Mouse (Mus musculus): ENCODE measurements around the gene Prkag2. TPM values are rescaled to one million over a fixed set of nuclear protein-coding genes. Genes with fewer than 3 reads are reported as not detected.
"Not testable (repeated sequence)": the region's sequence is repeated elsewhere in the genome, so short reads cannot be mapped to it uniquely, and the experiment has no call there.

The Prkag2 gene
- polyA plus RNA-seq, 1 experiment from 2014 or later, result 109 TPM

DNA sequence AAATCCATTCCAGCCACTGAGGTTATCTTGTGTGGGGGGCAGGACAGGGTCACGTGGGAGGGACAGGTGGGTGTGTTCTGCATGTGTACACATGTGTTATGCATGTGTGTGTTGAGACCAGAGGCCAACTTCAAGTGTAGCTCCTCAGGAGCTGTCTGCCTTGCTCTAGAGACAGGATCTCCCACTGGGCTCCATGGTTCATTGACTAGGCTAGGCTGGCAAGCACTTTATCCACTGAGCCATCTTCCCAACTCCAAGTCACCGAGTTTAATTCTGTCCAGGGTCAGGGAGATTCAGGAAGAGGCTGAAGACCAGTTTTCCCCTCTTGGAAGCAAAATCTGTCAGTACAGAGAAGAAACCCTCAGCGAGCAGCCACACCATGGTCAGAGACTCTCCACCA is 19.4 kb downstream of the Prkag2 start:
- no peak for ATAC-seq
- no peaks in the 10 kb centered on the region for H3K9me3 ChIP-seq (ENCODE audit: control insufficient read depth, low read length)
- H3K9ac ChIP-seq (replicated peaks; ENCODE audit: low read depth, low read length), result no peak overlapping the region
- H3K4me1 ChIP-seq (replicated peaks; ENCODE audit: control insufficient read depth, insufficient read depth, low read length), result 0 out of 2 replicates have a peak, but pooled peaks cover 2% of the 10 kb centered on the region
- H3K36me3 ChIP-seq (ENCODE audit: control insufficient read depth, insufficient read depth), result no peaks in the 10 kb centered on the region
- WGBS, result 81% methylated on average over 3 of the region's 3 CpGs
- H3K27ac ChIP-seq (ENCODE audit: low read length), result no peak overlapping the region
- no peak overlapping the region for H3K4me3 ChIP-seq (replicated peaks; ENCODE audit: low read length)
- H3K4me2 ChIP-seq (ENCODE audit: low read length), result no peak overlapping the region
- no peaks in the 10 kb centered on the region for H3K27me3 ChIP-seq (replicated peaks; ENCODE audit: control insufficient read depth, insufficient read depth, low read length)

- H3K27me3 ChIP-seq (replicated peaks; ENCODE audit: control insufficient read depth, insufficient read depth, low read length), result no peaks in the 10 kb centered on the region
- no peaks in the 10 kb centered on the region for H3K9me3 ChIP-seq (ENCODE audit: control insufficient read depth, low read length)
- H3K4me3 ChIP-seq (replicated peaks; ENCODE audit: low read length), result no peak overlapping the region
- H3K4me1 ChIP-seq (replicated peaks; ENCODE audit: control insufficient read depth, insufficient read depth, low read length), result no peaks in the 10 kb centered on the region
- no peaks in the 10 kb centered on the region for H3K36me3 ChIP-seq (ENCODE audit: control insufficient read depth, insufficient read depth)
- H3K4me2 ChIP-seq (ENCODE audit: low read length), result no peak overlapping the region
- H3K27ac ChIP-seq (ENCODE audit: low read length), result no peak overlapping the region
- no peak for ATAC-seq
- WGBS, result 92% methylated on average over 9 of the region's 9 CpGs
- H3K9ac ChIP-seq (replicated peaks; ENCODE audit: low read depth, low read length), result no peak overlapping the region
Observed at GRCm38 (mm10) chr5:25080438-25080945, 19.9 kb downstream of the Prkag2 start.

DNA sequence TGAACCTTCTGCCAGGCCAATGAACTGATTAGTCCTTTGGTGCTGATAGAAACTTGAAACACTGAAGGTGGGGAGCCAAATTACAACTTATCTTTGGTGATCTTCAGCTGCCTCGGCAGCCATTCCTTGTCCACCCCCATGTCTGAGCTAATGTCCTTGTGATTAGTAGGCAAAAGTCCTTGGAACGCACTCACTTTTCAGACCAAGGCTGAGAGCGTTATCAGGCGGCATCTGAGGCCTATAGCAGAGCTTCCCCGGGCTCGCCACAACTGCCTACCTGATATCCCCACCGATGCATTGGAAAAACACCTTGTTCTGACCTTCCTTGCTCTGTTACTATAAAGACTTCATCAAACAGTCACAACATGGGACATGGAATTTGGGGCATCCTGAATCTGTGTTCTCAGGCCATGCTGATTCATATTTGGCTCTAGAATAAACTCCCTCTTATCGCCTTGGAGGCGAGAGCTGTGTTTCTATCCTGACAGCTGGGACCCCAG is 20.6 kb downstream of the Prkag2 start:
- H3K27me3 ChIP-seq (replicated peaks; ENCODE audit: control insufficient read depth, insufficient read depth, low read length), result no peaks in the 10 kb centered on the region
- no peak overlapping the region for H3K27ac ChIP-seq (ENCODE audit: low read length)
- no peak overlapping the region for H3K4me2 ChIP-seq (ENCODE audit: low read length)
- H3K9me3 ChIP-seq (ENCODE audit: control insufficient read depth, low read length), result no peaks in the 10 kb centered on the region
- no peaks in the 10 kb centered on the region for H3K4me1 ChIP-seq (replicated peaks; ENCODE audit: control insufficient read depth, insufficient read depth, low read length)
- H3K36me3 ChIP-seq (ENCODE audit: control insufficient read depth, insufficient read depth), result no peaks in the 10 kb centered on the region
- H3K4me3 ChIP-seq (replicated peaks; ENCODE audit: low read length), result no peak overlapping the region
- WGBS, result 91% methylated on average over 9 of the region's 9 CpGs
- no peak overlapping the region for H3K9ac ChIP-seq (replicated peaks; ENCODE audit: low read depth, low read length)
- ATAC-seq, result no peak

GRCm38 (mm10) chr5:25077873-25078651 is 22.4 kb downstream of the Prkag2 start:
- H3K9me3 ChIP-seq (ENCODE audit: control insufficient read depth, low read length), result no peaks in the 10 kb centered on the region
- H3K4me1 ChIP-seq (replicated peaks; ENCODE audit: control insufficient read depth, insufficient read depth, low read length), result no peaks in the 10 kb centered on the region
- no peak overlapping the region for H3K4me3 ChIP-seq (replicated peaks; ENCODE audit: low read length)
- H3K9ac ChIP-seq (replicated peaks; ENCODE audit: low read depth, low read length), result no peak overlapping the region
- WGBS, result 64% methylated on average over 8 of the region's 8 CpGs
- no peaks in the 10 kb centered on the region for H3K27me3 ChIP-seq (replicated peaks; ENCODE audit: control insufficient read depth, insufficient read depth, low read length)
- ATAC-seq, result no peak
- no peak overlapping the region for H3K4me2 ChIP-seq (ENCODE audit: low read length)
- H3K36me3 ChIP-seq (ENCODE audit: control insufficient read depth, insufficient read depth), result no peaks in the 10 kb centered on the region
- no peak overlapping the region for H3K27ac ChIP-seq (ENCODE audit: low read length)

DNA sequence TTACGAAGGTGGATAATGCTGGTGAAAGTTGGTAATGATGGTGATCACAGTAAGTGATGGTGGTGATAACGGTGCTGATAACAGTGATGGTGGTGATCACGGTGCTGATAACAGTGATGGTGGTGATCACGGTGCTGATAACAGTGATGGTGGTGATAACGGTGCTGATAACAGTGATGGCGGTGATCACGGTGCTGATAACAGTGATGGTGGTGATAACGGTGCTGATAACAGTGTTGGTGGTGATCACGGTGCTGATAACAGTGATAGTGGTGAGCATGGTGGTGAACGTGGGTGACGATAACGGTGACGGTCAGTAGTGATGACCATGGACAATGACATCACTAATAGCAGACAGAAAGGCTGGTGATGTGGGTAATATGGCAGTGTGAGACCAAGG is 23.2 kb downstream of the Prkag2 start:
- not testable (repeated sequence) for H3K9me3 ChIP-seq (ENCODE audit: control insufficient read depth, low read length); H3K27me3 ChIP-seq (replicated peaks; ENCODE audit: control insufficient read depth, insufficient read depth, low read length); H3K27ac ChIP-seq (ENCODE audit: low read length); H3K4me2 ChIP-seq (ENCODE audit: low read length); ATAC-seq; H3K4me3 ChIP-seq (replicated peaks; ENCODE audit: low read length); H3K9ac ChIP-seq (replicated peaks; ENCODE audit: low read depth, low read length); H3K4me1 ChIP-seq (replicated peaks; ENCODE audit: control insufficient read depth, insufficient read depth, low read length); H3K36me3 ChIP-seq (ENCODE audit: control insufficient read depth, insufficient read depth)
- 96% methylated on average over 13 of the region's 13 CpGs for WGBS

GRCm38 (mm10) chr5:25075623-25076022 is 24.8 kb downstream of the Prkag2 start:
- Histone ChIP-seq H3K4me1 (replicated peaks; ENCODE audit: control insufficient read depth, insufficient read depth, low read length) (no peaks in the 10 kb centered on the region), H3K27ac (ENCODE audit: low read length) (no peak overlapping the region), H3K4me2 (ENCODE audit: low read length) (no peak overlapping the region), H3K36me3 (ENCODE audit: control insufficient read depth, insufficient read depth) (no peaks in the 10 kb centered on the region), H3K4me3 (replicated peaks; ENCODE audit: low read length) (no peak overlapping the region), H3K27me3 (replicated peaks; ENCODE audit: control insufficient read depth, insufficient read depth, low read length) (no peaks in the 10 kb centered on the region), H3K9me3 (ENCODE audit: control insufficient read depth, low read length) (no peaks in the 10 kb centered on the region), H3K9ac (replicated peaks; ENCODE audit: low read depth, low read length) (no peak overlapping the region)
- WGBS, result 79% methylated on average over 4 of the region's 4 CpGs
- ATAC-seq, result no peak

- Histone ChIP-seq H3K9me3 (ENCODE audit: control insufficient read depth, low read length) (no peaks in the 10 kb centered on the region), H3K9ac (replicated peaks; ENCODE audit: low read depth, low read length) (no peak overlapping the region), H3K4me2 (ENCODE audit: low read length) (no peak overlapping the region), H3K27ac (ENCODE audit: low read length) (no peak overlapping the region), H3K36me3 (ENCODE audit: control insufficient read depth, insufficient read depth) (no peaks in the 10 kb centered on the region), H3K4me1 (replicated peaks; ENCODE audit: control insufficient read depth, insufficient read depth, low read length) (0 out of 2 replicates have a peak, but pooled peaks cover 3% of the 10 kb centered on the region), H3K4me3 (replicated peaks; ENCODE audit: low read length) (no peak overlapping the region), H3K27me3 (replicated peaks; ENCODE audit: control insufficient read depth, insufficient read depth, low read length) (no peaks in the 10 kb centered on the region)
- ATAC-seq, result no peak
- 83% methylated on average over 5 of the region's 5 CpGs for WGBS
Observed at GRCm38 (mm10) chr5:25069815-25070214, 30.6 kb downstream of the Prkag2 start.

DNA sequence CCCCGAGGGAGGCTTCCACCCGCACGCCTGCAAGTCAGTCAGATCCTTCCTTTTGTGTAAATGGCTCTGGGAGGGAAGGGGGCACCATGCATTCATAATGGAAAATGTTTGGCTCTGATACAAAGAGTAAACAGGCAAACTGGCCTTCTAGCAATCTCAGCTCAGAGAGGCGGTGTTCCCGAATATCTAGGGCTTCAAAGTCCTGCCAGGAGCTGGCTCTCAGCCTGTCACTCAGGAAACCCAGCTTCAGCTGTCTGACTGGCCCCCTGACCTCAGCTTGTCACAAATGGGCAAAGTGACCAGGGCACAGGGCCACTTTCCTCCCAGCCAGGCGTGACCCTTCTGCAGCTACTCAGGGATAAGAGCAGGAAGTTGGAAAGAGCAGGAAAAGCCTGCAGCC is 33.3 kb downstream of the Prkag2 start:
- Histone ChIP-seq H3K4me2 (ENCODE audit: low read length) (no peak overlapping the region), H3K4me3 (replicated peaks; ENCODE audit: low read length) (no peak overlapping the region), H3K9me3 (ENCODE audit: control insufficient read depth, low read length) (no peaks in the 10 kb centered on the region), H3K27me3 (replicated peaks; ENCODE audit: control insufficient read depth, insufficient read depth, low read length) (no peaks in the 10 kb centered on the region), H3K4me1 (replicated peaks; ENCODE audit: control insufficient read depth, insufficient read depth, low read length) (peaks cover 6% of the 10 kb centered on the region; the same call in 1 of the 2 replicates), H3K36me3 (ENCODE audit: control insufficient read depth, insufficient read depth) (no peaks in the 10 kb centered on the region), H3K9ac (replicated peaks; ENCODE audit: low read depth, low read length) (no peak overlapping the region), H3K27ac (ENCODE audit: low read length) (no peak overlapping the region)
- WGBS, result 40% methylated on average over 6 of the region's 6 CpGs
- no peak for ATAC-seq

DNA sequence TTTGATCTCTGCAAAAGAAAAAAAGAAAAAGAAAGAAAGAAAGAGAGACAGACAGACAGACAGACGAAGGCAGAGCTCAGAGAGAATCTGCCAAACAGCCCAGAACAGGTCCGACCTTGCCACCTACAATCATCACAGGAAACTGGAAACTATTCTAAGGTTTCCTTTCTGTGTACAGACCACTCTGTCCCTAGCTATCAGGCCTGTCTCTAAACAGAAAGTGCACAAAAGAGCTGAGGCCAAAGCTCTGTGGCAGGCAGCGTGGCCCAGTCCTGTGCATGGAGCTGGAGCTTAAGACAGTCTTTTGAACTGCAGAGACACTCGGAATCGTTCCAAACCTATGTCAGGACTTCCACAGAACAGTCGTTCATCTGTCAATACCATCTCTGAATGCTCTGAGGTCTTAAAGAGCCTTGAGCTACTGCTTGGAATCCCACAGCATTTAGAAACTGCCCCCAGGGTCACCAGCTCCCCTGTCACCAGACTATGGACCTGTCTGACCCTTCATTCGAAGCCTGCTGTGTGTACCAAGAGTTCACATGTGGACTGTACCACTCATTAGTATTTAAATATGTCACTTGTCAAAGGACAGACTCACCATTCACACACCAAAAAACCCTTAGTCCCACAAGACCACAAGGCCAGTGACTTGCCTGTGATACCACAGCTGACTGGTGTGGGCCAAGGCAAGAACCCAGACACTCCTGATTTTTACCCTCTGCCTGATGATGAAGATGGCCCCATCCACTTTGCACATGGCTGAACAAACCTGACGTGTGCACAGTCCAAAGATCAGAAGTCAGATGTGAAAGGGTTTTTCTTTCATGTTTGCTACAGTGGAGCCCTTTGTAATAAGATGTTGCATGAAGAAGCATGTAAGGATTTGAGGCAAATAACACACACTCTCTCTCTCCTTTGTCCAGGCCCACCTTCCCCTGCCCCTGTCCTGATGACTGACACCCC is 35.9 kb downstream of the Prkag2 start:
- H3K4me1 ChIP-seq (replicated peaks; ENCODE audit: control insufficient read depth, insufficient read depth, low read length), result peaks cover 8% of the 10 kb centered on the region; the same call in 1 of the 2 replicates
- no peaks in the 10 kb centered on the region for H3K36me3 ChIP-seq (ENCODE audit: control insufficient read depth, insufficient read depth)
- H3K27ac ChIP-seq (ENCODE audit: low read length), result no peak overlapping the region
- H3K27me3 ChIP-seq (replicated peaks; ENCODE audit: control insufficient read depth, insufficient read depth, low read length), result no peaks in the 10 kb centered on the region
- no peak overlapping the region for H3K4me2 ChIP-seq (ENCODE audit: low read length)
- ATAC-seq, result no peak
- 61% methylated on average over 8 of the region's 8 CpGs for WGBS
- no peak overlapping the region for H3K4me3 ChIP-seq (replicated peaks; ENCODE audit: low read length)
- H3K9me3 ChIP-seq (ENCODE audit: control insufficient read depth, low read length), result no peaks in the 10 kb centered on the region
- H3K9ac ChIP-seq (replicated peaks; ENCODE audit: low read depth, low read length), result no peak overlapping the region

Measured in forebrain, embryonic 16.5 days (tissue).